Mouse (Mus musculus) left cerebral cortex, adult 2 months (tissue): ENCODE measurements around the gene Sbpl. TPM values are rescaled to one million over a fixed set of nuclear protein-coding genes. Genes with fewer than 3 reads are reported as not detected.
"Not testable (repeated sequence)": the region's sequence is repeated elsewhere in the genome, so short reads cannot be mapped to it uniquely, and the experiment has no call there.

Experiments
- DNase-seq, 2 experiments: peaks; one replicate each; pipeline ENCODE4 v3.0.0; 2021 to 2022; ENCODE audit warnings: low spot score in 2 of 2, mixed read lengths in 1 of 2; ENCODE audit errors: extremely low spot score in 1 of 2
- H3K27ac ChIP-seq: fragments of 200-600 bp; 2 replicates; pipeline ENCODE4 v1.8.1; 2022
- H3K4me3 ChIP-seq: fragments of 200-600 bp; 2 replicates; pipeline ENCODE4 v1.8.1; 2022
- CTCF ChIP-seq: fragments of 200-600 bp; IDR thresholded peaks from 2 replicates; pipeline ENCODE4 v1.8.1; 2022; ENCODE audit warnings: antibody characterized with exemption, mild to moderate bottlenecking, moderate library complexity
- intact Hi-C: fragments of 180-260 bp; cut with DNase I; formaldehyde crosslinking; loops from one replicate; pipeline ENCODE4 v1.15.1; 2025
- total RNA-seq, 2 experiments: library from RNA; stranded (reverse); gene quantifications; 2 replicates each; pipeline ENCODE4 v1.2.3; 2021

Gene Sbpl
- total RNA-seq, 2 experiments from 2014 or later: not detected

DNA sequence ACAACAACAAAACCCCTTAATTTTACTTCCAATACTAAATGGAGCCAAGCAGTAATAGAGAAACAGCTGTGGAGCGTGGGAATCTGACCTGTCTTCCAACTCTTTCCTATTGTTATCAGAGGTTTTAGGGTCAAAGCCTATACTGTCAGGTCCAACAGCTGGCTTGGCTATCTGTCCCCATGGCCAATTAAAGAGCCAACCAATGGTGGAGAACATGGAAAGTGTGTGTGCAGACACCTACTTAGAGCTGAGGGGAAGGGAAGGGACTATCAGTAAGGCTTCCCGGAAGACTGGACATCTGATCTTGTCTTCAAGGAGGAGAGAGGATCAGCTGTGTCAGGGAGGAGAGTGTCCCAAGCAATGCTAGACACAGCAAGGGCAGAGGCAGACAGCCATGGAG lies 6.0 kb downstream of the Sbpl start:
- intact Hi-C loops: no loop called here
- H3K4me3 ChIP-seq: no peak overlapping the region
- TF ChIP-seq CTCF: no peak
- no peak for DNase-seq
- H3K27ac ChIP-seq: no peak overlapping the region

DNA sequence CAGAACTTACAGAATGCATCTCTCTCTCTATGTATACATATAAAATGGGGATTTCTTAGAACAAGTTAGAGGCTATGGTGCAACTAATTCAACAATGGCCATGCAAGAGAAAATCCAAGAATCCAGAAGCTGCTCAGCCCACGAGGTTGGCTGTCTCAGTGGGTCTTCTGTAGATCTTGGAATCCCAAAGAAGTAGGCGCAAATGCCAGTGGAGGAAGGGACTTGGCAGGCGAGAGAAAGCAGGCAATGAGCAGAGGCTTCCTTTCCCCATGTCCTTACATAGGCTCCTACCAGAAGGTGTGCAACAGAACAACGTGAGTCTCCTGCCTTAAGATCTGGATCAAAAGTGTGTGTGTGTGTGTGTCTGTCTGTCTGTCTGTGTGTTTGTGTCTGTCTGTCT lies 7.6 kb downstream of the Sbpl start:
- intact Hi-C loops, DNase-seq, H3K4me3 ChIP-seq, H3K27ac ChIP-seq: not testable (repeated sequence)

DNA sequence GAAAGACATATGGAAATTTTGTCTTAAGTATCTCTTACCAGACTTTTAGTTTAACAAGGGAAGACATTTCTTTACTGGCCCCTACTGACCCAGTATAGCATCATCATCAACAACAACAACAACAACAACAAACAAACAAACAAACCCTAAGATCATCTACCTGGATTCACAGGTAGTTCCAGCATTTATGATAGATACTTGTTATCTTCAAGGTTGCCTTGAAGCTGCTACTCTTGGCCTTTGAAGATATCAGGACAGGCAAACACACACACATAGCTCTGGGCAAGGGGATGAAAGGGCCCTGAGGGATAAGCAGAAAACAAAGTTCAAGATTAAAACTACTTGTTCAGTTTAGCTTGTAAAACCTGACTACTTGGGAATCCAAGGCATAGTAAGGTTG lies 13.7 kb downstream of the Sbpl start, which contains the start of gene Sbp:
Gene Sbp, plus strand, starts transcription at position 301 of the 400 bp plus-strand sequence.
- no peak within 1 kb of the TSS for H3K27ac ChIP-seq
- DNase-seq: no peak
- no peak within 1 kb of the TSS for H3K4me3 ChIP-seq
- intact Hi-C loops: no loop called here
- TF ChIP-seq CTCF: no peak

DNA sequence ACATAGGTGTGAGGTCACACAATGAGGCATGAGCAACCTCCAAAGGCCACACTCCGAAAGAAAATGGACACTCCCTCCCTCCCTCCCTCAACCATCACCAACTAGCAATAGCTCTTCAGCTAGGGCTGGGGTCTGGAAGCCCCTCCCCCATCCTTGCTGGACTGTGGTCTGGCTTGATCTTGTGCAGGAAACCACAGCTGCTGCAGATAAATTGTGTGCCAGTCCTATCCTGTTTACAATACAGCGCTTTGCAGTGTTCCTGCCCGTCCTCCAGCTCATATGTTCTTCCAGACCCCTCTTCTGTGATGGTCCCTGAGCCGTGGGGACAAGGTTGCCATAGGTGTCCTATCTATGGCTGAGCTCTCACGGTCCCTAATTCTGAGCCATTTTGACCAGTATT lies 23.9 kb downstream of the Sbpl start:
- Histone ChIP-seq H3K27ac (no peak overlapping the region), H3K4me3 (no peak overlapping the region)
- no peak for DNase-seq
- intact Hi-C loops: no loop called here
- TF ChIP-seq CTCF: no peak

DNA sequence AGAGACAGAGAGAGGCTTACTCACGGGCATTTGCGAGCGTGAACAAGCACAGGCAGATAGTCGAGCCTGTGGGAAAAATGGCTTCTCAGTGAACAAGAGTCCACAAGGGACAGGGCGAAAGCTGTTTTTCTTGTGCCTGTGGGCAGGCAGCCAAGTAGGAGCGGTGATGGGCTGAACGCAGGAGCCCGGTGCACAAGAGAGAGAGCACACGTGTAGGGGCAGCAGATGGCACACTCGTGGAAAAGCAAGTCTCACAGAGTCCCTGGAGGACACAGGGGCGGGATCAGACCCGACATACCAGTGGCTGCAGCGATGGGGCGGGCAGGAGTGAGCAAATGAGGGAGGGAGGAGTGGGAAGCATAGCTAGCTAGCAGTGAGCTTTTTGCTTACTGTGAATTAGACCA lies 30.0 kb downstream of the Sbpl start:
- Histone ChIP-seq H3K27ac (peak overlapping the region; percentile 79; the same call in 1 of the 2 replicates), H3K4me3 (peak overlapping the region; percentile 59)
- intact Hi-C loops: no loop called here
- peak; percentile 32 to 40 for DNase-seq
- no peak for TF ChIP-seq CTCF

DNA sequence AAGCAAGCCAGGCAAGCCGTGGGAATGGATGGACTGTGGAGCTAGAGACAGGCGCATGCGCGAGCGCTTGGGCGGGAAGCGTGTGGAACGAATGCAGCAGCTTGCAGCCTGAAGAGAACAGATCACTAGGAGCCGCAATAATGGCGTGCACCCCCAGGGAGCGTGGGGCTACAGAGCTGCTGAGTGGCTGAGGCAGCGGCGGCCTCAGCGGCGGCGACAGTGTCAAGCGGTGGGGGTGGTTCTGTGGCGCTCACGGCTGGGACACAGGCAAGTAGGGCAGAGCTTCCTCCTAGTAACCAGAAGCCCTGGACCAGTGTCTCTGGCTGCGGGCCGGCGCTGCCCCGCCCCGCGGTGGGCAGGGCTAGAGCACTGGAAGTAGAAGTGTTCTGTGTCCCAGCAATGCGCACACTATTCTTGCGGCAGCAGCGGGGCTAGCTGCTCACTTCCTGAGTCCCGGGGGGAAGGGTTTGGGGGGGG lies 30.5 kb downstream of the Sbpl start:
- peak overlapping the region; percentile 79; the same call in 1 of the 2 replicates for H3K27ac ChIP-seq
- intact Hi-C loops: loop anchor here (5.0 kb wide), 1 partner anchor 42 kb away; the partner anchor contains the start of genes Dcpp1 and Dcpp2

DNA sequence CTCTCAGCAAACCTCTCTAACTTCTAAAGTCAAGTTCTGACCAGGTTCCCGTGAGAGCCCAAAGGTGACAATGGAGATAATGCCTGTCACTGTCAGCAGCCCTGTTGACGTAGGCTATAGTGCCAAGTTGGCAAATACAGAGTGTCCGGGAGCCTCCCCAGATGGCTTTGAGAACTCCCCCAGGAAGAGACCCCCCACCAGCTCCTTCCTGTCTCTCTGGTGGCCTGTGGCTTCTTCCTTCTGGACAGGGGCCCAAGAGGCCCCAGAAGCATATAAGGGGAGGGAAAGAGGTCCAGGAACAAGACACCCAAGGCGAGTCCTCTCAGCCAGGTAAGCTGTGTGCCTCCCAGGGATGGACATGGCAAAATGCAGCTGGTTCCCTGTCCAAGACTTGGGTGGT lies 37.9 kb downstream of the Sbpl start, which contains the start of gene Dcpp3:
Gene Dcpp3, plus strand, starts transcription at position 301 of the 400 bp plus-strand sequence.
- intact Hi-C loops, H3K27ac ChIP-seq, DNase-seq, H3K4me3 ChIP-seq: not testable (repeated sequence)

More for the DNA sequence above, 30.5 kb downstream of the Sbpl start:
- peak; percentile 21 for TF ChIP-seq CTCF
- peak overlapping the region; percentile 59 for H3K4me3 ChIP-seq
- peak; percentile 84 to 85 for DNase-seq

Other genes with a start within 250 kb of the Sbpl start
- under 1 TPM; 0.23 to 0.32 TPM for gene 1520401A03Rik, start 232.5 kb downstream of the Sbpl start, total RNA-seq
- gene Pkmyt1, start 228.9 kb downstream of the Sbpl start, total RNA-seq: 1 to 10 TPM; 4.3 TPM
- 10 to 100 TPM; 50.9 to 56.0 TPM for gene Paqr4, start 214.4 kb downstream of the Sbpl start, total RNA-seq
- gene Kremen2, start 209.4 kb downstream of the Sbpl start, total RNA-seq: under 1 TPM; 0.68 TPM
- gene Flywch1, start 183.7 kb downstream of the Sbpl start, total RNA-seq: 100 to 1,000 TPM; 425 to 428 TPM
- gene Flywch2, start 169.2 kb downstream of the Sbpl start, total RNA-seq: 10 to 100 TPM; 11.9 to 13.7 TPM
- 100 to 1,000 TPM; 671 to 678 TPM for gene Srrm2, start 164.7 kb downstream of the Sbpl start, total RNA-seq
- gene Elob, start 126.1 kb downstream of the Sbpl start, total RNA-seq: 100 to 1,000 TPM; 337 to 365 TPM
- gene Prss33, start 119.2 kb downstream of the Sbpl start, total RNA-seq: not detected
- not detected for gene Prss32, start 111.4 kb downstream of the Sbpl start, total RNA-seq
- 1 to 10 TPM; 1.1 to 2.2 TPM for gene Prss41, start 111.1 kb downstream of the Sbpl start, total RNA-seq
- gene Prss21, start 87.2 kb downstream of the Sbpl start, total RNA-seq: not detected
- gene Dcpp1, start 74.4 kb downstream of the Sbpl start, total RNA-seq: not detected
- gene Dcpp2, start 74.4 kb downstream of the Sbpl start, total RNA-seq: not detected
- not detected for gene Dcpp3, start 37.8 kb downstream of the Sbpl start, total RNA-seq
- gene Sbp, start 13.6 kb downstream of the Sbpl start, total RNA-seq: not detected
- 1 to 10 TPM in 1 of 2 experiments, under 1 TPM in 1; 0.45 to 1.1 TPM for gene Prss30, start 25.3 kb upstream of the Sbpl start, total RNA-seq
- 1 to 10 TPM in 1 of 2 experiments, under 1 TPM in 1; 0.70 to 1.5 TPM for gene Prss22, start 42.8 kb upstream of the Sbpl start, total RNA-seq
- gene Prss27, start 82.9 kb upstream of the Sbpl start, total RNA-seq: not detected
- 10 to 100 TPM; 25.0 to 26.4 TPM for gene Kctd5, start 118.2 kb upstream of the Sbpl start, total RNA-seq
- 100 to 1,000 TPM; 114 to 116 TPM for gene Pdpk1, start 195.7 kb upstream of the Sbpl start, total RNA-seq
- gene Amdhd2, start 208.5 kb upstream of the Sbpl start, total RNA-seq: 10 to 100 TPM; 29.2 to 32.0 TPM
- 1,000 to 10,000 TPM; 1,211 to 1,240 TPM for gene Atp6v0c, start 214.4 kb upstream of the Sbpl start, total RNA-seq